Mouse (Mus musculus) testis, postnatal 10 days (tissue): Measurements from ENCODE around the gene Adgrb3.
"Not testable (repeated sequence)": the region's sequence is repeated elsewhere in the genome, so short reads cannot be mapped to it uniquely, and the experiment has no call there.

Experiments
- DNase-seq: peaks from one replicate; pipeline ENCODE4 v3.0.0; 2021; ENCODE audit warnings: low spot score

Adgrb3 gene

DNA sequence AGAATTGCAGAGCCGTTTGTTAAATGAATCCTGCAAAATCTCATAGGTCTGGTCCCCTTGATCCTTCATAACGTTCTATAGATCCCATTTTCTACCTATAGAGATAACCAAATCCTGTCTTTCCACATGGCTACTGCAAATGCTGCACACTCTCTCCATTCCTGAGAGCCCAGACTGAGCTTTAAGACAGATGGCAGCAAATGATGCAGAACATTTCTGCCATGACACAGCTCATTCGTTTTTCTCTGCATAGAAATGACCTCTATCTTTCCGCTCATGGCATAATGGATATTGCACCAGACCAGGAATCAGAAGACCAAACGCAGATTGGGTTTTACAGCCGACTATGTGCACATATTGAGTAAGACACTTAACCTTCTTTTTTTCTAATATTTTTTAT lies 84.8 kb downstream of the Adgrb3 start:
- no peak for DNase-seq

DNA sequence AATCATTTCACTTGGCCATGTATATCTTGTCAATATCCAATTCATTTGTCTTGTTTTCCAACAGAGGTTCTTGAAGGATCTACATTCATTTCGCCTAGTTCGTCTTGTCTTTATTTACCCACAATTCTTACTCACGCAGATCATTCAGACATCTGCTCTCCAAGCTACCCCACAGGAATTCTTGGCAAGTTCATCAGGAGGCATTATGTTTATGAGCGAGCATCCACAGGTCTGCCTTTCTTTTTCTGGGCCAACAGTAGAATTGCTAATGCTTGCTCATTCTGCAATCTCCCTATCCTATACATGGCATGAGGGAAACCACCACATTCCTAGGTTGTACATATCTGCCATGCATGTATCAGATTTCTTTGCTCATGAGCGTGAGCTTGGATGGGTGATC lies 99.7 kb downstream of the Adgrb3 start:
- no peak for DNase-seq

DNA sequence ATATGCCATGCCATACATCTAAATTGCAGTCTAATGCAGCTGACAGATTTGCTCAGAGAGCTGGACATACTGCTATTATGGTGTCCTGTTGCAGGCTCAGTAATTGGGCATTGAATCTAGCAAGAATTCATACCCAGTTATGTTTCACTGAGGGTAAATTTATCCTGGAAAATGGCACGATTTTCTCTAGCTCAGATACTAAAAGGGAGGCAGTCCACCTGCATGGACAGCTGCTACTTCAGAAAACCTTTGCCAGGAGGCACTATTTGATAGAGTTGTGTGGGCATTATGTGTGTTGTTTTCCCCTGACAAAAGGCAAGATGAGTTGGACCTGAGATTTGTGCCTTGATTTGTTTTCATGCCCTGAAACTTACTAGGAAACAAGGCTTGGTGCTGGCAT lies 118.0 kb downstream of the Adgrb3 start:
- DNase-seq: no peak

DNA sequence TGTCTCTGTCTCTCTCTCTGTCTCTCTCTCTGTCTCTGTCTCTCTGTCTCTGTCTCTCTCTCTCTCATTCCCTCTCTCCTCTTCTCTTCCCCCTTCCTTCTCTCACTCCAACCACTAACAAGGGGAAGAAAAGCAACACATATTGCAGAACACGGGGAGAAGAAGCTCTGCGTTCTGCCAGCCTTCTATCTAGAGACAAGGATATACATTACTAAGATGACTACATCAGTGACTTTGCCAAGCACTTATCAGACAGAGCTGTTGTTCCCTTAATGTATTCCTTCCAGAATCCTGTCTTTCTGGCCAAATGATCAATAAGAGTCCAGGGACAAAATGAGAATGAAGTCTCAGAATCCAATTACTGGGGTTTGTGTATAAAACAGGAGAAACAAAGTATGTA lies 123.2 kb downstream of the Adgrb3 start:
- DNase-seq: no peak

DNA sequence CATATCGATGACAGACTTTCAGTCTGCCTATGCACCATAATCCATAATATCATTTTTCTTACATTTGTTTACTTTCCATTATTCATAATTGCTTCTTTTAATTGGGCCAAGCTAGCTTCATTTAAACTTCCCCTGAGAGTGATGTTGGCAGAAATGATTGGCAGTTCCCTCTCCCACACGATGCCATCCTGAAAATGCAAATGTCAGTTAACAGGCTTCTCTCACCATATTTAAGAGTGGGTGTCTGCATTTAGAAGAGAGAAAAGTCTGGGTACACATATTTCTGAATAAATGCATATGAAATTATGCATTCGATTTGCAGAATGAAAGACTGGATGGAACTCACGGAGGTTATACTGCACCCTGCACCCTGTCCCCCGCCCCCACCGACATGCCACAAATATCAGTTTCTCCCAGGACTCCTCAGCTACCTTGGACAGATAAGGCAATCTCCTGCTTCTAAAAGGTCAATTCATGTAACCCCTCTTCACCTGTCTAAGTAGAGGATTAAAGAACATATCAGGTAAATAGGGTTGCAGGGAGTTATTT lies 130.7 kb downstream of the Adgrb3 start:
- no peak for DNase-seq

DNA sequence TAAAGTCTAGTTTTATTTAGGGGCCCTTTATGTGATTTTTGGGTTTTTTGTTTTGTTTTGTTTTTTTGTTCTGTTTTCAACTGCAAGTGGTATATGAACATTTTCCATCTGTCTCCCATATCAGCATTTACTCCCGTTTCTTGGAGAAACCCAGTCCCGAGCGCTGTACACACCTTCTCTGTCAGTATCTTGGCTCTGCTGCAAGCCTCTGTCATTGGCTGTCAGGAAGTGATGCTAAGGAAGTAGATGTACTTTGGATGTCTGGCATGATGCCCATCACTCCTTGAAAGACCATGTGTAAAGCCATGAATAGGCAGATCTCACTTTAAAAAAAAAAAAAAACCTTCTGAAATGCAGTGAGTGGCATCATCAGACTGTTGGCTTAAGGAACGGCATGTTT lies 132.3 kb downstream of the Adgrb3 start:
- DNase-seq: no peak

DNA sequence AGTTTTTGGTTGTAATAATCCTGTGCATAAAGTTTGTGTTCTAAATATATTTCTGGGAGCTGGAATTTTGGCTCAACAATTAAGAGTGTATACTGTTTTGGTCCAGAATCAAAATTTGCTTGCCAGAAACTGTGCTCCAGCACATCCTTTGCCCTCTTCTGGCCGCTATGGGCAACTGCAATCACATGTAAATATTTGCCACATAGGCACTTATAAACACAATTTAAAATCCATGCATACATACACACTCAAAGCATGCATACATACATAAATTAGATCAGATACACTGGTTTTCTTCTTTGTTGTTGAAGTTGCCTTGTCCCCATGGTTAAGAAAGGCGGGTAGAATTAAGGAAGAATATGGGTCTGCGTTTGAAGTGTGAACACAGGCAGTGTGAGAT lies 132.7 kb downstream of the Adgrb3 start:
- no peak for DNase-seq

DNA sequence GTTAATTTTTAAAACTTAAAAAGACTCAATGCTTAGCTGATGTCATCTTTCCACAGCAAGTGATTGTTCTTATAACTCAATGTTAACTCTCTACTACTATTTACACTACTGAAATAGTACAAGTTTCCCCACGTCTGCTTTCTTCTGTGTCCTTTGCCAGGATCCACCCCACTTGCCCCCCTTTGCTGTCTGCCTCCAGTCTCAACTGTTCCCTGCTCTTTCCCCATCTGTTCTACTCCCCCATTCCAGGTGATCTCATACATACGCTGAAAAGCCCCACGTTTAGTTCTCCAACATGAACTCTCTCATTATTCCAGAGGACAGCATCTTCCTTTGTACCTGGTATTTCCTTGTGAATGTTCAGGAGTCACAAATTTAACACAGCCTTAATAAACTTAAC lies 147.4 kb downstream of the Adgrb3 start:
- no peak for DNase-seq

DNA sequence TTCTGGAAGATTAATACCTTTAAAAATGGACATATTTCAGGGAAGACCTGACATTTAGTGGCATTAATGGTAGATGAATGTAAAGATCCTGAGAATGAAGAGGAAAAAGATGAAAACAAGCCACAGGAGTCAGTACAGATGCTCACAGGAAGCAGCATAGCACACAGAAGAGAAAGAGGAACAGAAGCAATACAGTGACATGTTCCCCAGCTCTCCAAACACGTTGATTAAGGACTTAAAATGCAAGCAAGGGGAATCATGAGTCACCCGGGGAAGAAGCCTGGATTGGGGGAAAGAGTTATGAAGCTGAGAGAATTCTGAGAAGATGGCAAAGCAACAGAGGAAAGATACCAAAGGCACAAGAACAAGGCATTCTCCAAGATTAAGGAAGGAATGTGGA lies 149.9 kb downstream of the Adgrb3 start:
- DNase-seq: no peak

DNA sequence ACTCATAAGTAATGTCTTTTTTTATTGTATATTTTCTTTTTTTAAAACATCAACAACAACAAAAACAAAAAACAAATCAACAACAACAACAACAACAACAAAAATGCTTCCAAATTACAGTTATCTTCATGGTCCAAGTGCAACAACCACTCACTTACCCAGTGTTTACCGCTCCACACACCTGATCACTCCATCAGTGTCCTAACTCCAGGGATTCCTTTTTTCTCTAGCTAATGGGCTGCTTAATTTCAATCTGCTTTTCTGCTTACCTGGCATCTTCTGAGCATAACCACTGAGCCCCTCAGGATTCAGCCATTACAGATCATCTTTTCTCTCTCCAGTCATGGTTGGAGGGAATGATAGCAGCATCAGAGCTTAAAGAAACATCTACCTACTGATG lies 176.8 kb downstream of the Adgrb3 start:
- no peak for DNase-seq

DNA sequence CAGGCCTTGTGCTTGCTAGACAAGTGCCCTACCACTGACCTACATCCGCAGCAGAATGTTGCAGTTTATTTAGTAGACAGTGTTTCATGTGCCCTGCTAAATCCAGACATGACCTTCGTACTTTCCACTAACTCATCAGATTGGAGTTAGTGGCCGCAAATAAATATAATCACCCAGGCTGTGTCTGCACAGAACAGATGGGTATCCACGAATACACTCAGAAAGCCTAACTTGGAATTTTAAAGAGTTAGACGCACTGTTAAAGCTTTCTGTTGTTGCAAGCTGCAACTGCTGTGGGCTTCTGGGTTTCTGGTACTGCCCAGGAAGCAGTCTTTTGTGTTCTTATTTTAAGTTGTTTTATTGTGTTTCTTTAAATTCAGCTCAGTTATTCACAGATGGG lies 185.3 kb downstream of the Adgrb3 start:
- no peak for DNase-seq

DNA sequence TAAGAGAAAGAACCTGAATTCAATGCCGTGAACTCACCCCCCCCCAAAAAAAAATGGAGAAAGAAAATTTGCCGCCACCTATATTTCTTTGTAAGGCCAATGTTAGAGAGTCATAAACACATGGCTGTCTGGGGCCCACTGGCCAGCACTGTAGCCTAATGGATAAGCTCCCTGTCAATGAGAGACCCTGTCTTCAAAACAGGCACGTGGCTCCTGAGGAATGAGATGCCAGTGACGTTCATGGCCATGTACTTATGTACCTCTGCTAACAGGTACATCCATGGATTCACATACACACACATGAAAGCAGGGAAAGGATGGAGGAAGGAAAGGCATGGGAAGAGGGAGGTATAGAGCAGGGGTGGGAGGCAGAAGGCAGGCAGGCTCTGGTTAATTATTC lies 208.0 kb downstream of the Adgrb3 start:
- no peak for DNase-seq

DNA sequence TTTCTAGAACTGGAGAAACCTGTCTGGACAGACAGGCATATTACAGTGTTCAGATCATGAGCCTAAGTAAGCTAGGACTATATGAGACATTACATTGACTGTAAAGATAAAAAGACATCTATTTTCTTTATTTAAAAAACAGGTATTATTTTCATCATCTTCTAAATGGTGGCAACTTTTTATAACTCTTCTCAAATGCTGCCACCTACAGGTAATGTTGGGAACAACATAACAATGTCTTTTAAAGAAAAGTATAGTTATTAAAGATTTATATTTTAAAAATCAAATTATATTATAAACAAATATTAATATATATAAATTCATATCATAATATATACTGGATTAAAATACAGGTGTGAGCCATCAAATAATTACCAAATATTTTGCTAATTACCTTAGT lies 212.6 kb downstream of the Adgrb3 start:
- DNase-seq: no peak

DNA sequence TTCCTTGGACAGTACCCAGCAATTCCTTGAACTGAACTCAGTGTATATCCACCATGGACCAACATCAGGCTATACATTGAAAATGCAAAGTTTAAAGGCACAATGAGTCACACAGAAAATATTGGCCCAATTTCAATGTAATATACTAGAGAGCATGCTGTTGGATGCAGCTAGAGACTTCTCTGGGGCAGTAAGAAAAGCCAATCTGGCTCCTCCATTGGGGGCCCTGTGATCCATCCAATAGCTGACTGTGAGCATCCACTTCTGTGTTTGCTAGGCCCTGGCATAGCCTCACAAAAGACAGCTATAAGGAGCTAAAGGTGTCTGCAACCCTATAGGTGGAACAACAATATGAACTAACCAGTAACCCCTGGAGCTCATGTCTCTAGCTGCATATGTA lies 218.7 kb downstream of the Adgrb3 start:
- DNase-seq: not testable (repeated sequence)

DNA sequence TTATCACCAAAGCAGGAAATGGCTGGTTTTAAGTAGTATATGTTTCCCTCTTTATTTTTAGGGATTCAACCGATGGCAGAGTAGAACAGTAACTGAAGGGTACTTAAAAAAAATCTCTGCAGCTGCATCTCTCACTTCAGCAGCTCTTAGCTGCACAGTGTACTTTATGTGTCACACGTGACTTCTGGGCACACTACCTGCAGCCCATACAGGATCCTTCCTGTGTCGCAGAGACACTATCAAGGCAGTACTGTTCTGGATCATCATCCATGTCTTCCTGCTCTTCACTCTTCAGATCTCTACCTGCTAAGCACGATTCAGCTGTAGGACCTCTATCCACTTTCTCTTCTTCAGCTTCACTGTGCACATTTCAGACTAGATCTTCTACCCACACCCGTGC lies 230.6 kb downstream of the Adgrb3 start:
- no peak for DNase-seq

DNA sequence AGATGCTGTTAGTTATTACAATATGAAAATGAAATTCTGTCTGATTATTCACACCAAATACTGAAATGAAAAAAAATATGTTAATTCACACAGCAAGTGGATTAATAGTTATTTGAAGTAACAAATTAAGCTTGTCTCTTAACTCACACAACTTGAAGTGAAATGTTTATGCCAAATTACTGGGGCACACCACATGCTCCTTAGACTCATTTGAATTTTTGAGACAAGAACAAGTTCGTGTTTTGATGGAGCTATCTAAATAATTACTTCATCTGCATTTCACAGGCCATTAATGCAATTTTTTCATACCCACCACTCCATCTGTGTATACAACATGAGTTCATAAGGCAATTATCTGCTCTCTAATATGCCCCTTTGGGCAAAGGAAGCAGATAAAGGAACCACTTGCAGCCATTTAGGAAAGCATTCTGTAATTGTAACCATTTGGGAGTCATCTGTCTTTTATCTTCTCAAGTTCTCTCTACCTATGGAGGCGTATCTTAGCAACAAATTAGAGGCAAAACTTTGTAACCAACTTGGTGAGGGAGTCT lies 240.9 kb downstream of the Adgrb3 start:
- DNase-seq: no peak

DNA sequence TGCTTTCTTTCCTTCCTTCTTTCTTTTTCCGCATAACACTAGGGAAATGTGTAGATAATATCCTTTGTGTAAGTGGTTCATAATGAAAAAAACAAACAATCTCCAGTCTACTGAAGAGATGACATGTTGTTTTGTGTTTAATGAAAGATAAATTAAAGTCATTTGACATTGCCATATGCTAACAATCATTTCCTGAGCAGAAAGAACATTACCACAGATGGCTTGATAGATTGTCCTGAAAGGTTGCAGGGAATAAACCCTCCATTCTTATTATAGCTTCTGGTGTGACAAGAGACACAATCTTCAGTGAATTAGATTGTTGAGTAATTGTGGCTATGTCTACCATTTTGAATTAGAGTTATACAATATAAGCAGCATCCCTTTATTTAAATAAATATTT lies 247.8 kb downstream of the Adgrb3 start:
- DNase-seq: no peak

DNA sequence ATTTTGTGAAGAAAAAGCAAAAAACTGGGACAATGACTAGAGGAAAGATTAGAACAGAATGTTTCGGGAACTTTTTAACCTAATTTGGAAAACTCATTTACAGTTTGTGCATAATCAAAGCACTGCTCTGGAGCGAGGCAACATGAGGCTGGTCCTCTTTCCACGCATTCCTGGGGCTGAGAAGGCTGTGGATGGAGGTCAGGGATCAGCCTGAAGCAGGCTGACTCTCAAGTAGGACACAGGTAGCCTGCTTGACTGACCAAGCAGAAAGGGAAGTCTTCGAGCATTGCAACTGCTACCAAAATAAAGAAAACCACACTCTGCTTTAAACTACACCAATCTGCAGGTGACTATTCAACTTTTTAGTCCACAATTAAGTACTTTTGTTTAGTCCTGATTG lies 251.7 kb downstream of the Adgrb3 start:
- DNase-seq: no peak

DNA sequence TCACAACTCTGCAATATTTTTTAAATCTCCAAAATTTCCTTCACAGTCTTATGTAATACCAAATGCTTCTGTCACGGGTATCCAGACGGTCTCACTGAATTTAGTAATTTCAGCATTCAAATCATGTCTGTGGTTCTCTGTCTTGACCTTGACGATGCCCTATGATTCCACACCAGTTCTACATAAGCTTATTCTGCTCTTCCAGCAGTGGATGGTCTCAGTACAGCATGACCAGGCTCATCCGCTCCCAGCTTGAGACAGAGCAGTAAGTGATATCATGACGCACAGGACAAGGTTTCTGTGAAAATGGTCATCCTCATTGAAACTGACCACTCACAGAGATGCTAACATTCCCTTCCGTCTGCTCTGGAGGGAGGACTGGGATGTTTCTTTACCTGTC lies 252.9 kb downstream of the Adgrb3 start:
- no peak for DNase-seq

DNA sequence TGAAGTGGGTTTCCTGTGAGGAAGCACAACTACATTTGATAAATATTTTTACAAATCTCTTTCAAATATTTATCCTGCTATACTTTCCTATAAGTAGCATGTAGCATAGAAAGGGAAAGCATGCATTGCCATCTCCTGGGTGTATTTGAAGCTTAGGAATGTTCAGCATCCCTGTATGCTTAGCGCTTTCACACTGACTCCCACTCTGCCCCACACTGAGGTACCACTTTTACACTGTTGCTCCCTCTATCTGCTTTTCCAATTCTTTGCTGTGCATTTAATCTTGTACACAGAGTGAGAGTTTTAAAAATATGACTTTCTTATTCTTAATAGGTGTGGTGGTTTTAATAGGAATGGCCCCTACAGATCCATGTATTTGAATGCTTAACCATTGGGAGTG lies 261.4 kb downstream of the Adgrb3 start:
- no peak for DNase-seq

DNA sequence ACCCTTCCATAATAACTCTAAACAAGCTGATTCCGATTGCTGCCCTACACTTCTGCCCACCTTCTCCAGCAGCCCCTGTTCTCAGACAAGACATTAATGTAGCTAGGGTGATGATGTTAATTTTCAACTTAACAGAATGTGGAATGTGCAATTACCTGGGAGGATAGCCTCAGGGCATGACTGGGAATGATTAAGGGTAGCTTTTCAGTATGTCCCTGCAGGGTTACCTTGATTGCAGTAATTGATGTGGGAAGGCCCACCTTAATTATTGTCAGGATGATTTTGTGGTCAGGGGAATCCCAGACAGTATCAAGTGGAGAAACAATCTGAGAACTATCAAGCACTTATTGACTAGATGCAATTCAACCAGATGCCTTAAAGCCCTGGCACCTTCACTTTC lies 283.4 kb downstream of the Adgrb3 start:
- DNase-seq: no peak

DNA sequence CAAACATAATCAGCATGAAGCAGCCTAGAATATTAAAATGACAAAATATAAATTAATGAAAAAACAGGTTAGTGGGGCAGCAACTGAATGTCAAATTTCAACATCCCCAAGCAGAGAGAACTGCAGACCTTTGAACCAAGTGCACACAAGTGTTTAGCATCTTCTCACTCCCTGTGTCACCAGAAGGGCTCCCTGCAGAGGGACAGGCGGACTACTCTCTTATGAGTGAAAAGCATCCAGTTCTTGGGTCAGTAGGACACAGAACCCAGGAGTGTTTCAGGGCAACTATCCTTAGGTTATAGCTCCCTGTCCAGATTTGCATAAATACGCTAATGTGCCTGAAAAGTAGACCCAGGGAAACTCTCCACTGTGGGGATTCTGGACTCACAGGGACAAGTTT lies 285.6 kb downstream of the Adgrb3 start:
- no peak for DNase-seq

DNA sequence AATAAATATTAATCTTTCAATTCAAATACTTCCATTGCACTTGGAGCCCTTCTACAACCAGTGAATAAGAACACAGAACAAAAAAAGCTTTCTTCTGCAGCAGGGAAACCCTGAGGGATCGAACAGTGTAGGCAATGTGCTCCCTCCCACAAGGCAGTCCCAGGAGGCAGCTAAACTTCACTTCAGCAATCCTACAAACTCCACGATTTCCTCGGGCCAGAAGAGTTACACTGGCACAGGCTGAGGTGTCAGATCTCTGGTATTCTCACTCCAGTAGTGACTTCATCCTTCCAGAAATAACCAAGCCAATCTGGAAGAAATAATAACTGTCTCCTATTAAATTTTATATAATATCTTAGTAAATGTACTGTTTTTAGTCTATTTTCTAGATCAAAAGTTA lies 286.6 kb downstream of the Adgrb3 start:
- no peak for DNase-seq

DNA sequence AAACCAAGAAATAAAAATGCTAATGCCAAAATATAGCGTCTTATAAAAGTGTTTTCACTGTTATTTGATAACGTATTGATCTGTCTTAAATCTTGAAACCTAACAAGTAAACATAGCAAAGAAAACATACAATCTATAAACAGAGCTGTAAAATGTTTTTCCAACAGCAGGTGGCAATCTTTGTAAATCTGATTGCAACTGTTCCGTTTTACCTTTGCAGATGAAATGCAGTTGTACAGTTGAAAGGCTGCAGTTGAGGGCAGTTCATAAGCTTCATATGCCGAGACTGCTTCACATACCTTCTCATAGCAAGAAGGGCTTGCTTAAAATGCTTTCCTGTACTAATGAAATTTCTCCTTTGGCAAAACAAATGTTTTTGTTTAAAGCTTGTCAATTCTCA lies 302.5 kb downstream of the Adgrb3 start:
- no peak for DNase-seq
